Mouse (Mus musculus): ENCODE results near the gene Simc1. TPM values are rescaled to one million over a fixed set of nuclear protein-coding genes. Genes with fewer than 3 reads are reported as not detected.

The Simc1 gene
- total RNA-seq (2012; rRNA removed) (6.8 and 8.1 TPM in 2 replicates), total RNA-seq (2014; rRNA removed) (4.8 and 6.2 TPM in 2 replicates), polyA plus RNA-seq (2012; ENCODE audit: insufficient read length, low read depth) (16.0 and 16.6 TPM in 2 replicates)

GRCm38 (mm10) chr13:54503604-54504521 lies at the start of gene Simc1:
Simc1 (plus strand) TSS chr13:54503779.
- Histone ChIP-seq H3K4me2 (ENCODE audit: insufficient read depth, low read depth, poor library complexity, severe bottlenecking) (peak within 1 kb of the TSS; percentile 89), H3K36me3 (replicated peaks in 1 of 2; ENCODE audit: control insufficient read depth in 1 of 2, insufficient read depth in 1 of 2, low read length in 1 of 2) (peaks cover 0 to 6% of the 10 kb centered on the region in 2 experiments), H3K9me3 (replicated peaks; ENCODE audit: low read length) (no peaks in the 10 kb centered on the region), H3K9ac (ENCODE audit: insufficient read depth, low read depth) (peak within 1 kb of the TSS; percentile 87), H3K4me1 (ENCODE audit: control insufficient read depth in 1 of 2, insufficient read depth in 2 of 2) (peaks cover 7 to 47% of the 10 kb centered on the region in 2 experiments; a peak in 3 of 4 replicates), H3K4me3 (replicated peaks in 1 of 3; ENCODE audit: low read depth in 2 of 3, low read length in 2 of 3, poor library complexity in 1 of 3) (peak within 1 kb of the TSS; percentile 59 to 84 (median 76)), H3K79me2 (replicated peaks; ENCODE audit: control insufficient read depth, extremely low read depth, insufficient read depth, poor library complexity, severe bottlenecking) (peaks cover 25% of the 10 kb centered on the region), H3K27me3 (replicated peaks) (peaks cover 5% of the 10 kb centered on the region), H3K27ac (ENCODE audit: insufficient read depth, low read depth) (peak within 1 kb of the TSS; percentile 29)
- DNase-seq (ENCODE audit: extremely low read depth), result peak; percentile 59
- TF ChIP-seq GABPA (IDR thresholded peaks at IDR 0.05; ENCODE audit: insufficient replicate concordance, low read depth, low read length), result no peak
- TF ChIP-seq KAT2A (IDR thresholded peaks at IDR 0.05; ENCODE audit: insufficient replicate concordance, low read length), result 0 out of 2 replicates have a peak, but pooled peaks have one; percentile 28
- peak; percentile 97 for TF ChIP-seq ZMIZ1 (IDR thresholded peaks at IDR 0.05; ENCODE audit: low read depth, low read length)
- peak; percentile 89 for TF ChIP-seq MXI1 (IDR thresholded peaks at IDR 0.05; ENCODE audit: low read depth, low read length)
- TF ChIP-seq TCF12 (IDR thresholded peaks at IDR 0.05; ENCODE audit: low read depth, low read length), result peak; percentile 83
- peak; percentile 96 for TF ChIP-seq NELFE (IDR thresholded peaks at IDR 0.05; ENCODE audit: low read depth, low read length)
- peak; percentile 53; the same call in 1 of the 2 replicates for TF ChIP-seq UBTF (IDR thresholded peaks at IDR 0.05; ENCODE audit: low read depth, low read length)
- TF ChIP-seq POLR2AphosphoS2 (IDR thresholded peaks at IDR 0.05; ENCODE audit: low read depth, low read length), result peak; percentile 82; the same call in 1 of the 2 replicates
- no peak for TF ChIP-seq NRF1 (IDR thresholded peaks at IDR 0.05; ENCODE audit: low read depth, low read length)
- peak; percentile 67 for TF ChIP-seq SIN3A (IDR thresholded peaks at IDR 0.05; ENCODE audit: low read length)
- TF ChIP-seq TBP (conservative IDR thresholded peaks at IDR 0.05; ENCODE audit: low read depth, low read length), result 0 out of 2 replicates have a peak, but pooled peaks have one; percentile 54
- TF ChIP-seq BHLHE40 (IDR thresholded peaks at IDR 0.05; ENCODE audit: low read depth, low read length), result no peak
- TF ChIP-seq MAZ (IDR thresholded peaks at IDR 0.05; ENCODE audit: low read depth, low read length), result 0 out of 2 replicates have a peak, but pooled peaks have one; percentile 56
- TF ChIP-seq POLR2A (IDR thresholded peaks at IDR 0.05; ENCODE audit: low read depth, low read length), result peak; percentile 98
- dilution Hi-C loops (cut with MboI; ENCODE audit: extremely low pct_ligation_motif_present, extremely low pct_unique_long_range_greater_than_20kb, low sequenced_read_pairs), result no loop called here
- in situ Hi-C loops (cut with MboI; ENCODE audit: low pct_ligation_motif_present, low pct_unique_long_range_greater_than_20kb, low sequenced_read_pairs), result no loop called here

- H3K36me3 ChIP-seq (replicated peaks in 1 of 2; ENCODE audit: control insufficient read depth in 1 of 2, insufficient read depth in 1 of 2, low read length in 1 of 2), result peaks cover 58 to 92% of the 10 kb centered on the region in 2 experiments
- peaks cover 0 to 3% of the 10 kb centered on the region in 2 experiments; a peak in 1 of 4 replicates for H3K4me1 ChIP-seq (ENCODE audit: control insufficient read depth in 1 of 2, insufficient read depth in 2 of 2)
Measured at GRCm38 (mm10) chr13:54457062-54457461, 46.5 kb upstream of the Simc1 start.

More at GRCm38 (mm10) chr13:54457062-54457461, 46.5 kb upstream of the Simc1 start:
- TF ChIP-seq ELF1 (IDR thresholded peaks at IDR 0.05; ENCODE audit: low read depth, low read length) (no peak), GABPA (IDR thresholded peaks at IDR 0.05; ENCODE audit: insufficient replicate concordance, low read depth, low read length) (no peak), SMC3 (IDR thresholded peaks at IDR 0.05; ENCODE audit: low read depth, low read length) (peak; percentile 65), CTCF (conservative IDR thresholded peaks at IDR 0.05 in 1 of 2, IDR thresholded peaks at IDR 0.05 in 1 of 2; ENCODE audit: low read depth in 2 of 2, low read length in 2 of 2) (peak; percentile 23 to 77; a peak in 2 of 4 replicates), POLR2A (IDR thresholded peaks at IDR 0.05; ENCODE audit: low read depth, low read length) (no peak), EP300 (IDR thresholded peaks at IDR 0.05; ENCODE audit: low read length) (no peak), MXI1 (IDR thresholded peaks at IDR 0.05; ENCODE audit: low read depth, low read length) (no peak), NELFE (IDR thresholded peaks at IDR 0.05; ENCODE audit: low read depth, low read length) (no peak), PAX5 (IDR thresholded peaks at IDR 0.05; ENCODE audit: low read length) (no peak), RAD21 (IDR thresholded peaks at IDR 0.05; ENCODE audit: low read depth, low read length) (peak; percentile 79), KAT2A (IDR thresholded peaks at IDR 0.05; ENCODE audit: insufficient replicate concordance, low read length) (no peak), E2F4 (IDR thresholded peaks at IDR 0.05; ENCODE audit: insufficient replicate concordance, low read depth, low read length) (no peak)
- Histone ChIP-seq H3K27me3 (replicated peaks) (no peaks in the 10 kb centered on the region), H3K9me3 (replicated peaks; ENCODE audit: low read length) (no peaks in the 10 kb centered on the region), H3K4me2 (ENCODE audit: insufficient read depth, low read depth, poor library complexity, severe bottlenecking) (no peak overlapping the region), H3K27ac (ENCODE audit: insufficient read depth, low read depth) (no peak overlapping the region), H3K79me2 (replicated peaks; ENCODE audit: control insufficient read depth, extremely low read depth, insufficient read depth, poor library complexity, severe bottlenecking) (no peaks in the 10 kb centered on the region), H3K4me3 (replicated peaks in 1 of 3; ENCODE audit: low read depth in 2 of 3, low read length in 2 of 3, poor library complexity in 1 of 3) (no peak overlapping the region), H3K9ac (ENCODE audit: insufficient read depth, low read depth) (no peak overlapping the region)
- DNase-seq (ENCODE audit: extremely low read depth), result peak; percentile 48
- dilution Hi-C loops (cut with MboI; ENCODE audit: extremely low pct_ligation_motif_present, extremely low pct_unique_long_range_greater_than_20kb, low sequenced_read_pairs) (no loop called here), in situ Hi-C loops (cut with MboI; ENCODE audit: low pct_ligation_motif_present, low pct_unique_long_range_greater_than_20kb, low sequenced_read_pairs) (no loop called here)

Measured in CH12.LX (cell line).